Mouse (Mus musculus) intestine, postnatal 0 days (tissue): ENCODE results near the gene Cant1. TPM values are rescaled to one million over a fixed set of nuclear protein-coding genes. Genes with fewer than 3 reads are reported as not detected.

Experiments
- ATAC-seq: fragments of 200-750 bp; cut with Nextera tagmentation; 2 replicates; pipeline ENCODE4 v1.8.0; 2017; ENCODE audit warnings: mild to moderate bottlenecking, moderate TSS enrichment, moderate library complexity
- H3K27ac ChIP-seq: fragments of 300-500 bp; sonication (generic); 2 replicates; pipeline ENCODE4 v1.5.1; 2014; ENCODE audit warnings: mild to moderate bottlenecking, low read depth, low read length, moderate library complexity
- H3K27me3 ChIP-seq: fragments of 300-500 bp; sonication (generic); replicated peaks from 2 replicates; pipeline ENCODE4 v1.6.1; 2014; ENCODE audit warnings: low read length, mixed read lengths; ENCODE audit not compliant: control insufficient read depth, insufficient read depth
- H3K36me3 ChIP-seq: fragments of 300-500 bp; sonication (generic); 2 replicates; pipeline ENCODE4 v1.6.1; 2014; ENCODE audit warnings: mild to moderate bottlenecking, moderate library complexity; ENCODE audit not compliant: control insufficient read depth, insufficient read depth
- H3K4me1 ChIP-seq: fragments of 300-500 bp; sonication (generic); replicated peaks from 2 replicates; pipeline ENCODE4 v1.6.1; 2014; ENCODE audit warnings: antibody characterized with exemption, low read length, mixed read lengths; ENCODE audit not compliant: control insufficient read depth, insufficient read depth
- H3K4me2 ChIP-seq: fragments of 300-500 bp; sonication (generic); replicated peaks from 2 replicates; pipeline ENCODE4 v1.6.1; 2014; ENCODE audit warnings: low read depth, mild to moderate bottlenecking, moderate library complexity
- H3K4me3 ChIP-seq: fragments of 300-500 bp; sonication (generic); 2 replicates; pipeline ENCODE4 v1.5.1; 2014; ENCODE audit warnings: low read depth, low read length
- H3K9ac ChIP-seq: fragments of 300-500 bp; sonication (generic); 2 replicates; pipeline ENCODE4 v1.6.1; 2014; ENCODE audit warnings: mild to moderate bottlenecking, low read depth, low read length
- H3K9me3 ChIP-seq: fragments of 300-500 bp; sonication (generic); 2 replicates; pipeline ENCODE4 v1.6.1; 2016; ENCODE audit warnings: mixed run types; ENCODE audit not compliant: control insufficient read depth
- CTCF ChIP-seq: sonication (generic); IDR thresholded peaks from 2 replicates; pipeline ENCODE4 v1.5.1; 2016; ENCODE audit warnings: low read depth, mild to moderate bottlenecking, control low read depth, antibody characterized with exemption, moderate library complexity
- WGBS: fragments of 180-500 bp; shearing (Covaris S2); extraction: QIAGEN DNeasy Blood & Tissue Kit; methylation state at CpG from one replicate; pipeline ENCODE4 v1.1.7; 2014; 5-methylcytosine and 5-hydroxymethylcytosine counted together
- polyA plus RNA-seq: library from polyadenylated mRNA; unstranded; fragments of >200 nt; fragmentation: Nextera tagmentation; extraction: Ambion mirVana; gene quantifications from 2 replicates; pipeline ENCODE4 v1.2.1, GENCODE M21; 2015

Gene Cant1
- polyA plus RNA-seq, 1 experiment from 2014 or later: 35.0 TPM

DNA sequence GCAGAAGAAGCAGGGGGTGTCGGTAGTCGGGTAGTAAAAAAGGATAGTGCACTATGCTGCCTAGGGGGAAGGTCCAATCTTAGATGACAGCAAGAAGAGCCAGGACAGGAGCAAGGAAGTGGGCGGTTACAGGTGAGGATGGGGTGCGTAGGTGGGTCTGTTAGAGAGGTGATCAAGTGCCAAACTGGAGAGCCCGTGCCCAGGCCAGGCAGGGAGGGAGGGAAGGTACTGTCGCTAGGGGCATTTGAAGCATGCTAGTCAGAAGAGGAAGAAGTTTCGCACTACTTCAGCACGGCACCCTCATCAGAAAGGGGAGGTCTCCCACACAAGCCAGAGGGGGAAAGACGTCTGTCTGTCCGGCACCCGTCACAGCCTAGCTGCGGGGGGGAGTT is 448 bp downstream of the Cant1 start:
- no peak for TF ChIP-seq CTCF
- Histone ChIP-seq H3K4me3 (peak overlapping the region; percentile 71), H3K4me1 (peaks cover 8% of the 10 kb centered on the region), H3K9ac (peak overlapping the region; percentile 82), H3K27me3 (no peaks in the 10 kb centered on the region), H3K36me3 (peaks cover 22% of the 10 kb centered on the region; the same call in 1 of the 2 replicates), H3K9me3 (no peaks in the 10 kb centered on the region), H3K4me2 (peak overlapping the region; percentile 90), H3K27ac (peak overlapping the region; percentile 95)
- WGBS: 2% methylated on average over 12 of the region's 12 CpGs
- peak; percentile 9 for ATAC-seq

DNA sequence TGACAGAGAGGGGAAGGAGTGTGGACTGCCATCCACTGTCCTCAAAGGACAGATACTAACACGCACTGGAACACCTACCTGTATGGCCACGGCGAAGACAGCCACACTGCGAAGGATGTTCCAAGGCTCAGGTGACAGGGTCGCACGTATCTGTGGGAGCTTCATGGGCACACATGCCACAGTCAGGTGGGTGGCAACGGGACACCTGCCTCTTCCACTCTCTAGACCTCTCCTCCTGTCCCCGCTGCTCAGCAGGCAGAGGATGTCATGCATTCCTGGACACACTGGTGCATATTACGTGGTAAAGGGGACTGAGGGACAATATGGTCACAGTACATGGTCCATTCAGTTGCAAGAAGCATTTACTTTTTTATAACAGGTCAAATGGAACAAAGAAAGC is 1.4 kb downstream of the Cant1 start:
- Histone ChIP-seq H3K4me3 (peak overlapping the region; percentile 71; the same call in 1 of the 2 replicates), H3K9ac (no peak overlapping the region), H3K9me3 (no peaks in the 10 kb centered on the region), H3K27ac (peak overlapping the region; percentile 95; the same call in 1 of the 2 replicates), H3K27me3 (no peaks in the 10 kb centered on the region), H3K36me3 (peaks cover 28% of the 10 kb centered on the region; the same call in 1 of the 2 replicates), H3K4me1 (peaks cover 8% of the 10 kb centered on the region), H3K4me2 (peak overlapping the region; percentile 90)
- no peak for ATAC-seq
- 82% methylated on average over 9 of the region's 9 CpGs for WGBS
- no peak for TF ChIP-seq CTCF

DNA sequence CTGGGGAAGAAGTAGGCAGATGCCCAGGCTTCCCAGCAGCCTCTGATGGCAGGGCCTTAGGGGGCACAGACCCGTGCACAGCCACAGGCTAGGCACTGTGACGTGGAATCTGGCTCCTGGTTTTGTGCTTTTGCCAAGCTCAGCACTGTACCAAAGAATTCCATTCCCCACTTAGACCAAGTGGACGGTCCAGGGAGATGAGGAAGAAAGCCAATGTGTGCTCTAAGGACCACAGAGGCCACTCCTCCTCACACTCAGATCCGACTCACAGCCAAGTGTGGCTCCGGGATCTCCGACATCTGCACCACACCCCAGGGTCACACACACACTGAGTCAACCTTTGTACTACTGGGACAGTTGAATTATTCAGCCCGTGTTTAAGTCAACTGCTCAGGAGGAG is 2.8 kb downstream of the Cant1 start:
- no peaks in the 10 kb centered on the region for H3K9me3 ChIP-seq
- H3K4me2 ChIP-seq: peak overlapping the region; percentile 51
- WGBS: 39% methylated on average over 7 of the region's 7 CpGs
- no peak overlapping the region for H3K9ac ChIP-seq
- no peak overlapping the region for H3K4me3 ChIP-seq
- TF ChIP-seq CTCF: no peak
- peaks cover 34% of the 10 kb centered on the region for H3K36me3 ChIP-seq
- peak overlapping the region; percentile 89 for H3K27ac ChIP-seq
- no peaks in the 10 kb centered on the region for H3K27me3 ChIP-seq
- ATAC-seq: peak; percentile 70
- peaks cover 11% of the 10 kb centered on the region for H3K4me1 ChIP-seq

DNA sequence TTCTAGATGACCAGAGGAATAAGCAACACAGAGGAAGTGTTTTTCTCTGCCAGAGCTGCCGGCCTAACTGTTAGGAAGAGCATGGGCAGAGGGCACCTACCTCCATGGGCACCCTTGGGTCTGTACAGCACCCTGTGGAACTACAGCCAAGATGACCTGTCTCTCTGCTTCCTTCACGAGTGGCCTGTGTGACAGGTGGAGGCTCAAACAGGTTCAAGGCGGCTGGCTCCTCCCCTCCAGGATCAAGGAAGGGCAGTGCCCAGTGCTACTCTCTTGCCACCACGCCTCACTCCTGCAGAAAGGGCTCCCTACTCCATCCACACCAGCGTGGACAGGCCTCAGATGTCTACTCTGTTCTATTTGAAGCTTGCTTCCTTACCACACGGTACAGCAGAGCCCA is 3.3 kb downstream of the Cant1 start:
- Histone ChIP-seq H3K4me2 (peak overlapping the region; percentile 51), H3K4me3 (no peak overlapping the region), H3K36me3 (peaks cover 38% of the 10 kb centered on the region), H3K27ac (peak overlapping the region; percentile 89), H3K9ac (0 out of 2 replicates have a peak overlapping the region, but pooled peaks have one; percentile 40), H3K4me1 (peaks cover 12% of the 10 kb centered on the region), H3K9me3 (no peaks in the 10 kb centered on the region), H3K27me3 (no peaks in the 10 kb centered on the region)
- no peak for TF ChIP-seq CTCF
- 42% methylated on average over 6 of the region's 6 CpGs for WGBS
- ATAC-seq: peak; percentile 41

DNA sequence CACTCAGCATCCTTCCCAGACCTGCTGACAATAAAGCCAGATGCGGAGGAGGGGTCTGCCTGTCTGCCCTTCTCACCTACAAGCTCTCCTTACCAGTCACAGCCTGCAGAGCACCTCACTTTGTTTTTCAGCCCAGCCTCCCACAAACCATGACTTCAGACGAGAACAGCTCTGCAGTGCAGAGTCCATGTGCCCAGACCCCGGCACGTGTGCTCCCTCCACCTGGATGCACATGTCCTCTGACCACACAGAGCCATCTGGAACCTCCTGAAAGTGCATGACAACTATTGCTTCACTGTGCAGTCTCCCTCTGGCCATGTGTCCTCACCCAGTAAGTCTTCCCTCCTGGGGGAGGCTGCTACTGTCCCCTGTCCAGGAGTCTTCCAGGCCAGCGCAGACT is 4.6 kb downstream of the Cant1 start:
- peak overlapping the region; percentile 60 for H3K27ac ChIP-seq

DNA sequence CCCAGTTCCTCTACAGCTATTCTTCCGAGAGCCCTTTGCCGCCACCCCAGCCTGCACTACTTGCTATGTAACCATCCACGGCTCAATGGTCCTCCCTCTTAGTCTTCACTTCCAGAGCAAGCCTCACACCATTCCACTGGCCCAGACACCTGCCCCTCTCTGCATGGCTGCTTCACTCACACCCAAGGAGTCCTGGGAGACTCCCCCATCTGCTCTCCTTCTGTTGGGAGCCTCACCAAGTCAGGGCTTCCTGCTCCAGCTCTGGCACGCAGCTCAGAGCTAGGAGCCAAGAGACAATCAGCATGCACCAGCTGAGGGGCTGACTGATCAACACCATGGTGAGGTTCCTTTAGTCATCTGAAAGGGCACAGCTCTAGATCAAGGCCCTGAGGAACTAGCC is 5.8 kb downstream of the Cant1 start:
- 71% methylated on average over 4 of the region's 4 CpGs for WGBS
- Histone ChIP-seq H3K27me3 (no peaks in the 10 kb centered on the region), H3K9ac (no peak overlapping the region), H3K4me2 (0 out of 2 replicates have a peak overlapping the region, but pooled peaks have one; percentile 51), H3K9me3 (no peaks in the 10 kb centered on the region), H3K4me3 (no peak overlapping the region), H3K36me3 (peaks cover 52% of the 10 kb centered on the region), H3K4me1 (peaks cover 16% of the 10 kb centered on the region), H3K27ac (0 out of 2 replicates have a peak overlapping the region, but pooled peaks have one; percentile 21)
- no peak for ATAC-seq
- no peak for TF ChIP-seq CTCF

More for the DNA sequence above, 4.6 kb downstream of the Cant1 start:
- H3K9me3 ChIP-seq: no peaks in the 10 kb centered on the region
- no peak overlapping the region for H3K9ac ChIP-seq
- no peak for TF ChIP-seq CTCF
- H3K4me1 ChIP-seq: peaks cover 12% of the 10 kb centered on the region
- 57% methylated on average over 5 of the region's 5 CpGs for WGBS
- ATAC-seq: no peak
- H3K36me3 ChIP-seq: peaks cover 45% of the 10 kb centered on the region
- H3K4me2 ChIP-seq: peak overlapping the region; percentile 51
- H3K27me3 ChIP-seq: no peaks in the 10 kb centered on the region
- H3K4me3 ChIP-seq: no peak overlapping the region
